Mouse (Mus musculus) lung, embryonic 15.5 days (tissue): Measurements from ENCODE around the gene Bcar1. TPM values are rescaled to one million over a fixed set of nuclear protein-coding genes. Genes with fewer than 3 reads are reported as not detected.

Source experiments
- ATAC-seq: fragments of 200-750 bp; cut with Nextera tagmentation; 2 replicates; pipeline ENCODE4 v1.8.0; 2017; ENCODE audit warnings: moderate number of reproducible peaks, borderline replicate concordance; ENCODE audit not compliant: low FRiP score, low TSS enrichment; ENCODE audit errors: extremely low read depth
- H3K27ac ChIP-seq: fragments of 300-500 bp; sonication (generic); 2 replicates; pipeline ENCODE4 v1.5.1; 2015; ENCODE audit warnings: moderate library complexity, mild to moderate bottlenecking, inconsistent platforms
- H3K27me3 ChIP-seq: fragments of 300-500 bp; sonication (generic); 2 replicates; pipeline ENCODE4 v1.6.1; 2015; ENCODE audit warnings: inconsistent platforms
- H3K36me3 ChIP-seq: fragments of 300-500 bp; sonication (generic); 2 replicates; pipeline ENCODE4 v1.6.1; 2015; ENCODE audit warnings: inconsistent platforms
- H3K4me1 ChIP-seq: fragments of 300-500 bp; sonication (generic); 2 replicates; pipeline ENCODE4 v1.6.1; 2015; ENCODE audit warnings: inconsistent platforms
- H3K4me2 ChIP-seq: fragments of 300-500 bp; sonication (generic); 2 replicates; pipeline ENCODE4 v1.6.1; 2015; ENCODE audit warnings: inconsistent platforms, mild to moderate bottlenecking, moderate library complexity
- H3K4me3 ChIP-seq: fragments of 300-500 bp; sonication (generic); 2 replicates; pipeline ENCODE4 v1.5.1; 2015; ENCODE audit warnings: mild to moderate bottlenecking, inconsistent platforms
- H3K9ac ChIP-seq: fragments of 300-500 bp; sonication (generic); 2 replicates; pipeline ENCODE4 v1.6.1; 2015; ENCODE audit warnings: inconsistent platforms
- H3K9me3 ChIP-seq: fragments of 300-500 bp; sonication (generic); 2 replicates; pipeline ENCODE4 v1.6.1; 2016; ENCODE audit warnings: inconsistent platforms
- WGBS: fragments of 180-500 bp; shearing (Covaris S2); methylation state at CpG from one replicate; pipeline ENCODE4 v1.1.7; 2015; 5-methylcytosine and 5-hydroxymethylcytosine counted together
- polyA plus RNA-seq: library from polyadenylated mRNA; unstranded; fragments of >200 nt; fragmentation: Nextera tagmentation; extraction: Ambion mirVana; gene quantifications from 2 replicates; pipeline ENCODE4 v1.2.1, GENCODE M21; 2015

Gene Bcar1
- polyA plus RNA-seq, 1 experiment from 2014 or later, result 42.6 TPM

DNA sequence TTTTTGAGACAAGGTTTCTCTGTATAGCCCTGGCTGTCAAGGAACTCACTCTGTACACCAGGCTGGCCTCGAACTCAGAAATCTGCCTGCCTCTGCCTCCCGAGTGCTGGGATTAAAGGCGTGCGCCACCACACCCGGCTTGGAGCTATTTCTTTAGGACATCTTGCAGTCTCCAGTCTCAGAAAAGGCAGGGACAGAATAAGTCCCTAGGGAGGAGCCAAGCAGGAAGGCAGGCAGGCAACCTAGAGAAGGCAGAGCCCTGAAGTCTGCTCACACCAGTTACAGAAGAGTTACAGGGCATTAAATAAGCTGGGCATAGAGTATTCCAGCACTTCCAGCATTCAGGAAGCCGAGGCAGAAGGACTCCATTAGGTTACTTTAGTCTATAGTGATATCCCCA, 18.3 kb downstream of the Bcar1 start:
- no peak for ATAC-seq
- 92% methylated on average over 6 of the region's 6 CpGs for WGBS
- H3K4me1 ChIP-seq, result peaks cover 57% of the 10 kb centered on the region
- H3K4me2 ChIP-seq, result no peak overlapping the region
- H3K4me3 ChIP-seq, result no peak overlapping the region
- H3K36me3 ChIP-seq, result peaks cover 4% of the 10 kb centered on the region; the same call in 1 of the 2 replicates
- H3K9ac ChIP-seq, result no peak overlapping the region
- no peaks in the 10 kb centered on the region for H3K27me3 ChIP-seq
- H3K9me3 ChIP-seq, result no peaks in the 10 kb centered on the region
- no peak overlapping the region for H3K27ac ChIP-seq

DNA sequence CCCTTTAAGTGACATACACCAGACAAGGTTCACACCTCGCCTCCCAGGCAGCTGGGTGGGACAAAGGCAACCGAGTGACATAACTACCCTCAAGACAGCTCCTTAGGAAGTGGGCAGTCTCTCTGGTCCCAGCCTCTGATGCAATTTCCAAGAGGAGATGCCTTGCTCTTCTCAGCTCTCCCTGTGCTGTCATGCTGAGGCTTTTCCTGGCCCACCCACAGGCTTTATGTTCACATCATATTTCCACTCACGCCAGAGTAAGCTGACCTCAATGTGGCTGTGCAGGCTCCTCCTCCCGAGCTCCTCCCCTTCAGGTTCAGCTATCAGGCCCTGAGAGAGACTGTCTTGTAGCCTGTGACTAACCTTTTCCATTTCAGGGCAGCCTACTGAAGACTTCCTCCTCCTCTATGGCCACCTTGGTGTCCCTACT, 23.5 kb downstream of the Bcar1 start:
- Histone ChIP-seq H3K4me2 (no peak overlapping the region), H3K4me1 (peaks cover 52% of the 10 kb centered on the region), H3K9me3 (no peaks in the 10 kb centered on the region), H3K36me3 (peaks cover 28% of the 10 kb centered on the region), H3K27ac (no peak overlapping the region; the same call in 1 of the 2 replicates), H3K9ac (no peak overlapping the region), H3K27me3 (no peaks in the 10 kb centered on the region), H3K4me3 (no peak overlapping the region)
- ATAC-seq, result peak; percentile 25; the same call in 1 of the 2 replicates
- 31% methylated on average over 4 of the region's 4 CpGs for WGBS

DNA sequence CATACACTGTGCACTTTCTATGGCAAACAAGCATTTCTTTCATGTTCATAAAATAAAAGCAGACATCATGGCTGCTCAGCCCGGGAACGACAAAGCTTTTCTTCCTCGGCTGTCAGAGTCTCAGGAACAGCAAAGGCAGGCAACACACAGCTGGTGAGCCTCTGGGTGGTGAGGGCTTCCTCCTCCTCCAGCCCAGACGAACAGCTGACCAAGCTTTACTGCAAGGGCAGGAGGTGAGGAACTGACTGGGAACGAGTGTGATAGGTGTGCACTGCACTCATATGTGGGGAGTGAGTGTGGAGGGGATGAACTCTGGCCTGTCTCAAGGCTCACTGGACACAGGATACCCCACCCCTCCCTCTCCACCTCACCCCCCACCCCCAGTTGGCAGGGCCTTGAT, 24.7 kb downstream of the Bcar1 start:
- 40% methylated on average over 5 of the region's 5 CpGs for WGBS

DNA sequence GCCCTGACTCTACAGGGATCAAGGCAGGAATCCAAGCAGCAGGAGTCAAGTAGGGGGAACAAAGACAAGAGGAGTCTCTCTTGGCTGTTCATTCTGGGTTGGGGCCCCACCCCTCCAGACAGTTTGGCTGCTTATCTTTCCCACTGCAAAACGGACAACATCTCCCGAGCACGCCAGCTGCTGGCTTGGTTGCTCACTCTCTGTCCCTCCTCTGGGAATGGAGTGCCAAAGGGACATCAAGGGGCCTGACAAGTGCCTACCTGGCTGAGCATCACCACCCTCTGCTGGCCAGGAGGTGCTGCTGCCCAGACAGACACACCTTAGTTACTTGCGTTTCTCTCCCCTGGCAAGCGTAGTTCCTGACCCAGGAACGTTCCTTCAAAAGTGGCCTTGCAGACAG, 25.7 kb downstream of the Bcar1 start:
- peaks cover 51% of the 10 kb centered on the region for H3K36me3 ChIP-seq
- no peaks in the 10 kb centered on the region for H3K27me3 ChIP-seq
- H3K4me1 ChIP-seq, result peaks cover 45% of the 10 kb centered on the region
- peak overlapping the region; percentile 86 for H3K27ac ChIP-seq
- H3K9ac ChIP-seq, result no peak overlapping the region
- 50% methylated on average over 6 of the region's 6 CpGs for WGBS
- no peak overlapping the region for H3K4me3 ChIP-seq
- H3K9me3 ChIP-seq, result no peaks in the 10 kb centered on the region
- no peak overlapping the region for H3K4me2 ChIP-seq
- ATAC-seq, result peak; percentile 16; the same call in 1 of the 2 replicates

More for the DNA sequence above, 24.7 kb downstream of the Bcar1 start:
- Histone ChIP-seq H3K27me3 (no peaks in the 10 kb centered on the region), H3K27ac (peak overlapping the region; percentile 48), H3K9ac (no peak overlapping the region), H3K4me3 (no peak overlapping the region), H3K36me3 (peaks cover 40% of the 10 kb centered on the region), H3K4me2 (no peak overlapping the region), H3K4me1 (peaks cover 45% of the 10 kb centered on the region), H3K9me3 (no peaks in the 10 kb centered on the region)
- ATAC-seq, result no peak

DNA sequence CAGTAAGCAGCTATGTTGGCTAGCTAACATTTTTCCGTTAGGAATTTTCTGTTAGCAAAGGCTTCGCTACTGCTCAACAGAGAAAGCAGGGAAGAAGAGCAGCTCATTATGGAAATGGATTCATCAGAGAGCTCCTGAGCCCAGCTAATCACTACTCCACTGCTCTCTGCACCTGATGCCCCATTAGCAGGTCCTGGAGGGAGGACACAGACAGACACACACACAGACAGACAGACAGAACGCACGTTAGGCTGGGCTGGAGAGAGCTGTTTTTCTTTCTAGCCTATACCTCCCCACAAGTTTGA, 26.2 kb downstream of the Bcar1 start:
- no peak for ATAC-seq
- H3K36me3 ChIP-seq, result peaks cover 55% of the 10 kb centered on the region
- H3K4me1 ChIP-seq, result peaks cover 45% of the 10 kb centered on the region
- peak overlapping the region; percentile 86 for H3K27ac ChIP-seq
- H3K9ac ChIP-seq, result no peak overlapping the region
- H3K27me3 ChIP-seq, result no peaks in the 10 kb centered on the region
- 0 out of 2 replicates have a peak overlapping the region, but pooled peaks have one; percentile 11 for H3K4me2 ChIP-seq
- H3K9me3 ChIP-seq, result no peaks in the 10 kb centered on the region
- H3K4me3 ChIP-seq, result no peak overlapping the region
- WGBS, result 87% methylated on average over 4 of the region's 4 CpGs

DNA sequence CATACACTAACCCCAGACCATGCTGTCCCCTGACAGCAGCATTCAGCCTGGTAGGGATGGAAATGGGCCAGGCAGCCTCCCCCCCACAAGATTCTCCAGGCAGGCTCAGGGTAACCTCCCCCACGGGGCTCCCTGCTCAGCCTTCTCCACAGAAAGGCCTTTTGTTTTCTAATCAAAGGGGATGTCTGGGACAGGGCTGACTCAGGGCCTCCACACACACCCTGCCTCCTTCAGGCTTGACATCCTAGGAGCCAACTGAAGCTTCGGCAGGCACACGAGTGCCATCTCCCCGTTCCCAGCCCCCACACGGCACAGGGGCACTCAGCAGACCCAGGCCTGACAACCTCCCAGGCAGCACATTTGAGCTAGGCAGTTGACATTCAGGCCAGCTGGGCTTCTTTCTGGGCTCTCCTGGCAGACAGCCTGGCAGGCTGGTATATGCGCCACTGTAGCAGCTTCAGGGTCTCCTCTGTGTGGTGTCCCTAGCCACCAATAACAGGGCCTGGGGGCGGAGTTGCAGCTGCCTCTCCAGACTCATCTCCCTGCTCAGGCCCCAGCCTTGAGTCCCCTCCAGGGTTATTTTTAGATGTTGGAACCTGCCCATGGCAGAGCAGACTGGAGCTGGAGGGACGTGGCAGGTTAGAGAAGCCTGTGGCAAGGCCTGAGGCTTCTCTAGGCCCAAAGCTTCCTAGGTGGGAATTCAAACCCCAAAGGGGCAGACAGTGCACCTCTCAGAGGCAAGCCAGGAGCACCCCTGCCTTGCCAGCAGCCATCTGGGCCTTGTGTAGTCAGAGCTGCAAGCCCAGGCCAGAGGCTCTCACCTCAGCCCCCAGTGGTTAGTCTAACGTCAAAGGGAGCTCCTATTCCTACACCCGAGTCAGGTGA, 26.8 kb downstream of the Bcar1 start:
- Histone ChIP-seq H3K4me3 (no peak overlapping the region), H3K27ac (peak overlapping the region; percentile 86), H3K4me1 (peaks cover 45% of the 10 kb centered on the region), H3K36me3 (peaks cover 61% of the 10 kb centered on the region), H3K9me3 (no peaks in the 10 kb centered on the region), H3K4me2 (0 out of 2 replicates have a peak overlapping the region, but pooled peaks have one; percentile 11), H3K27me3 (no peaks in the 10 kb centered on the region), H3K9ac (peak overlapping the region; percentile 11; the same call in 1 of the 2 replicates)
- WGBS, result 43% methylated on average over 10 of the region's 10 CpGs
- ATAC-seq, result peak; percentile 47

DNA sequence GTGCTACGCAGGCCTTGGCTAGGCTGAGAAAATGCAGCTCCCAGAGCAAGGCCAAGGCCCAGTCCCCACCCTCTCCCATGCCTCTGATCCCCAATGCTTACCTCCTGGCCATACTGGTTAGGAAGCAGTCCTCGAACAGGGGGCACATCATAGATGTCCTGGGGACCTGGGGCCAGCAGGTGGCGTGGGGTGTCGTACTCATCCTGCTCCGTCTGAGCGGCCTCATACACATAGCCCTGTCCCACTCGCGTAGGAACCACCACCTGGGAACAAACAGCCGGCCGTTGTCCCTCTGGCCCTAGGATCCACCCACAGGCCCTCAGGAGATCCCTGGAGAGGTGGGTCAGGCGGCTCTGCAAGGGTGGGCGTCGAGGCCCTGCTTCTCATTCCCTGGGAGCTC, 28.1 kb downstream of the Bcar1 start:
- ATAC-seq, result no peak
- no peak overlapping the region for H3K4me2 ChIP-seq
- H3K4me3 ChIP-seq, result no peak overlapping the region
- H3K36me3 ChIP-seq, result peaks cover 71% of the 10 kb centered on the region
- H3K9me3 ChIP-seq, result no peaks in the 10 kb centered on the region
- H3K9ac ChIP-seq, result no peak overlapping the region
- 80% methylated on average over 13 of the region's 13 CpGs for WGBS
- no peaks in the 10 kb centered on the region for H3K27me3 ChIP-seq
- peaks cover 41% of the 10 kb centered on the region for H3K4me1 ChIP-seq
- H3K27ac ChIP-seq, result no peak overlapping the region

DNA sequence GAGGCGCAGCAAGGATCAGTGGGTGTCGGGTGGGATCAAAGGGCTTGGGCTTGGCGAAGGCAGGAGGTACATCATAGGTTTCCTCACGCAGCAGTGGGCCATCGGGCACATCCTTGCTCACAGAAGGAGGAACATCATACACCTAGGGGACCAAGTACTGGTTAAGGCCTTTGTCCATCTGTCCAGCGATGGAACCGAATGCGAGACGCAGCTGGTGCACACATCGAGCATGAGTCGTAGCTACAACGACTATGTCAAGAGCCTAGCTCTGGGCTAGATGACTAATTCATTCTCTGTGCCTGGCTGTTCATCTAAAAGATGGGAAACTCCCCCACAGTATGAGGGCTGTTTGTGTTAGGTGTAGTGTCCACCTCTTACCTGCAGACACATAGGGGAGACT, 29.3 kb downstream of the Bcar1 start:
- WGBS, result 88% methylated on average over 12 of the region's 12 CpGs
- Histone ChIP-seq H3K9ac (no peak overlapping the region), H3K4me1 (peaks cover 32% of the 10 kb centered on the region), H3K27ac (no peak overlapping the region), H3K27me3 (no peaks in the 10 kb centered on the region), H3K4me2 (no peak overlapping the region), H3K9me3 (no peaks in the 10 kb centered on the region), H3K4me3 (no peak overlapping the region), H3K36me3 (peaks cover 72% of the 10 kb centered on the region)
- no peak for ATAC-seq

DNA sequence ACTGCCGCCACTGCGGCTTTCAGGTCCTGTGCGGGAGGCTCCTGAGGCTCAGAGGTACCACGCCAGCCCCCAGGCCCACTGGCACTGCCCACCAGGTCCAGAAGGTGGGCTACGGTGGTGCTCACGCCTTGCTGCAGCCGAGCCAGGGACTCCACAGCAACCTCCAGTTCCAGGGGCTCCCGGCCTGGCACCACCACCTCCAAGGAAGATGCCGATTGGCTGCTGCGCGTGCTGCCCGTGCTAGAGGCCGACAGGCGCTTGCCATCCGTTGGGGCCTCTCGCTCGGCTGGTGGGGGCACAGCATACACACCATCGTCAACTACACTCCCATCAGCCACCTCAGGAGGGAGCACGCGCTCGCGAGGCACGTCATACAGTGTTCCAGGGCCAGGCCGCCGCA, 29.8 kb downstream of the Bcar1 start:
- H3K4me3 ChIP-seq, result no peak overlapping the region
- peaks cover 72% of the 10 kb centered on the region for H3K36me3 ChIP-seq
- no peak for ATAC-seq
- no peaks in the 10 kb centered on the region for H3K27me3 ChIP-seq
- no peak overlapping the region for H3K9ac ChIP-seq
- H3K4me2 ChIP-seq, result no peak overlapping the region
- H3K4me1 ChIP-seq, result peaks cover 29% of the 10 kb centered on the region
- WGBS, result 91% methylated on average over 25 of the region's 25 CpGs
- H3K9me3 ChIP-seq, result no peaks in the 10 kb centered on the region
- no peak overlapping the region for H3K27ac ChIP-seq

DNA sequence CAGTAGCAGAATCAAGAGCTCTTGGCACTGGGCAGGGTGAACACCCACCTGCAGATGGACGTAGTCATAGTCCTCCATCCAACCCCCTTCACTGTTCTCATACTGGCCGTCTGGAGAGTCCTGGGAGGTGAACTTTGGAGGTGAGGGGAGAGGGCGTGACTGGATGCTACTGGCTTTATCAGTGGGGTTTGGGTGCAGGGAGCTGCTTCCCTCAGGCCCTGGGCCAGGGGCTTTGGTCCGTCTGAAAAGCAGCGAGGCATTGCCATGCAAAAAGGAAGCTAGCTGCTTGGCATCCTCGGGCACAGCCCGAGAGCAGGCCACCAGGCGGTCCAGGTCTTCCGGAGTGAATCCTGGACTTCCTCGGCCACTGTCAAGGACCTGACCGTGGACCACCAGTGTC, 30.3 kb downstream of the Bcar1 start:
- H3K27me3 ChIP-seq, result no peaks in the 10 kb centered on the region
- 85% methylated on average over 11 of the region's 11 CpGs for WGBS

DNA sequence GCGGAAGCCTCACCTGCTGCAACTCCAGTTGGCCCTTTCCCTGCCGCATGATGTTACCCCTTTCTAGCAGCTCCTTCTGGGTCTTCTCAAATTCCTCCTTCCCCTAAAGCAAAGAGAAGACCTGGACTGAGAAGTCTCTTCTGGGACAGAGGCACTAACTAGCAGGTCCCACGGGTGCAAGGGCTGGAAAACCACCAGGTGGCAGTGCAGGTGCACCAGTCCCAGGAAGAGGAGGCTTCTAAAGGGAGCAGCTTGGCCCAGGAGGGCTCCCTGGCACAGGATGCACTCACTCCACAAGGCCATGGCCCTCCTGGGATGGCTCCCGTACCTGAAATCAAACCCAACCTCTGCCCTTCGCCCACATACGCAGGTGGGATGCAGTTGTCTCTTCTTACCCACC, 31.0 kb downstream of the Bcar1 start:
- Histone ChIP-seq H3K4me2 (no peak overlapping the region), H3K36me3 (peaks cover 71% of the 10 kb centered on the region), H3K4me1 (peaks cover 20% of the 10 kb centered on the region), H3K9me3 (no peaks in the 10 kb centered on the region), H3K4me3 (no peak overlapping the region), H3K9ac (no peak overlapping the region), H3K27me3 (no peaks in the 10 kb centered on the region), H3K27ac (no peak overlapping the region)
- WGBS, result 76% methylated on average over 6 of the region's 6 CpGs
- no peak for ATAC-seq

More for the DNA sequence above, 30.3 kb downstream of the Bcar1 start:
- no peak for ATAC-seq
- H3K36me3 ChIP-seq, result peaks cover 69% of the 10 kb centered on the region
- peaks cover 27% of the 10 kb centered on the region for H3K4me1 ChIP-seq
- H3K9ac ChIP-seq, result no peak overlapping the region
- no peak overlapping the region for H3K4me3 ChIP-seq
- no peak overlapping the region for H3K4me2 ChIP-seq
- H3K27ac ChIP-seq, result no peak overlapping the region
- H3K9me3 ChIP-seq, result no peaks in the 10 kb centered on the region

DNA sequence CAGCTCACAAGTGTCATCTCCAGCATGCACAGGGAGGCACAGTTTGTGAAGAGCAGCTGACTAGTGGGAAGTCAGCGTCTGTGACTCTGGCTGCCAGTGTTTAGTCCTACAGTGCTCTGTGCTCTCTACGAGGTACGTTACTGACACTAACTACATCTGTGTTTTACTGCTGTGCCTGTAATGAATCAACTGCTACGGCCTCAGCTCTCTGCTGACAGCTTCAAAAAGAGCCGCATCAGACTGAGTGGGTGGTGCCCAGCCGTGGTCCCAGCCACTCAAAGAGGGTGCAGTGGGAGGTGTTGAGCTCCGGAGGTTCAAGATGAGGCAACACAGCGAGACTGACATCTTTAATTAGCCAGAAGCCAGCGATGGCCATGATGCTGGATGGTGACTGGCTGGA, 31.5 kb downstream of the Bcar1 start:
- H3K36me3 ChIP-seq, result peaks cover 71% of the 10 kb centered on the region
- H3K27me3 ChIP-seq, result no peaks in the 10 kb centered on the region
- ATAC-seq, result no peak
- WGBS, result 75% methylated on average over 9 of the region's 9 CpGs
- no peak overlapping the region for H3K9ac ChIP-seq
- H3K4me1 ChIP-seq, result peaks cover 15% of the 10 kb centered on the region
- no peak overlapping the region for H3K27ac ChIP-seq
- H3K9me3 ChIP-seq, result no peaks in the 10 kb centered on the region
- no peak overlapping the region for H3K4me2 ChIP-seq
- H3K4me3 ChIP-seq, result no peak overlapping the region
